Mouse (Mus musculus) stomach, adult 2 months (tissue): ENCODE data around the gene Mup4. TPM values are rescaled to one million over a fixed set of nuclear protein-coding genes. Genes with fewer than 3 reads are reported as not detected.

Experiments used
- polyA plus RNA-seq: library from polyadenylated mRNA; depleted of rRNA; stranded (reverse); fragments of >200 nt; gene quantifications from 2 replicates; pipeline ENCODE4 v1.2.3, GENCODE M21; 2012; rRNA removed

Gene Mup4
- polyA plus RNA-seq = not detected in 2 replicates

GRCm38 (mm10) chr4:59960610-59961009 is at the start of gene Mup4:
Mup4 (minus strand) TSS chr4:59960710.

GRCm38 (mm10) chr4:59963405-59964344 is 3.2 kb upstream of the Mup4 start, which contains the start of gene Mup6:
Mup6 (plus strand) TSS chr4:59964294.

GRCm38 (mm10) chr4:59914608-59915403 is 45.7 kb downstream of the Mup4 start, which contains the start of gene Slc46a2:
Slc46a2 (minus strand) TSS chr4:59915056.

Other genes with a start within 250 kb of the Mup4 start
- 2.3 and 2.4 TPM in 2 replicates for gene Inip, start 159.1 kb downstream of the Mup4 start, polyA plus RNA-seq
- gene Snx30, start 154.9 kb downstream of the Mup4 start, polyA plus RNA-seq = 0.45 and 1.6 TPM in 2 replicates
- 2.0 and 5.6 TPM in 2 replicates for gene Slc46a2, start 45.7 kb downstream of the Mup4 start, polyA plus RNA-seq
- not detected in 2 replicates for gene Mup6, start 3.6 kb upstream of the Mup4 start, polyA plus RNA-seq
- gene Mup7, start 109.8 kb upstream of the Mup4 start, polyA plus RNA-seq = 0.24 TPM in 1 of 2 replicates, not detected in the other
- gene Mup2, start 193.6 kb upstream of the Mup4 start, polyA plus RNA-seq = not detected in 2 replicates